Mouse (Mus musculus) adrenal gland, adult 10 weeks (tissue): ENCODE data around the gene Ola1. TPM values are rescaled to one million over a fixed set of nuclear protein-coding genes. Genes with fewer than 3 reads are reported as not detected.

Source experiments
- polyA plus RNA-seq: library from polyadenylated mRNA; stranded (reverse); fragments of 350-450 nt; fragmentation: Illumina TruSeq; extraction: RNeasy Lipid Tissue Mini Kit (QIAGEN cat#74804); gene quantifications from one replicate; pipeline ENCODE4 v1.2.3, GENCODE M21; 2014; ENCODE audit warnings: low read depth, low replicate concordance

The Ola1 gene
- polyA plus RNA-seq: 207 TPM

GRCm38 (mm10) chr2:73218913-73219312 is at the start of gene Ola1:
Gene Ola1, minus strand, starts transcription at chr2:73218924.

Other genes starting within 250 kb of the Ola1 start
- 191 TPM for gene Sp3, start 238.5 kb downstream of the Ola1 start, polyA plus RNA-seq
- gene Gm11084, start 232.2 kb downstream of the Ola1 start, polyA plus RNA-seq: not detected
- gene Sp9, start 53.0 kb upstream of the Ola1 start, polyA plus RNA-seq: not detected
- gene Scrn3, start 93.7 kb upstream of the Ola1 start, polyA plus RNA-seq: 67.2 TPM
- 75.8 TPM for gene Cir1, start 93.8 kb upstream of the Ola1 start, polyA plus RNA-seq
- 15.0 TPM for gene Gpr155, start 167.6 kb upstream of the Ola1 start, polyA plus RNA-seq